Mouse (Mus musculus) gastrocnemius, postnatal 25 days (tissue): ENCODE results near the gene Tor4a. TPM values are rescaled to one million over a fixed set of nuclear protein-coding genes. Genes with fewer than 3 reads are reported as not detected.

Experiments
- DNase-seq: peaks from one replicate; pipeline ENCODE4 v3.0.0; 2022
- long read RNA-seq, 2 experiments: library from polyadenylated mRNA; stranded (forward); transcript quantifications; one replicate each; pipeline ENCODE4 v2.0.0; 2021
- total RNA-seq, 2 experiments: library from RNA; stranded (reverse); gene quantifications; 1 replicate in 1 of 2; 2 replicates in 1 of 2; pipeline ENCODE4 v1.2.3; 2021

The Tor4a gene
- total RNA-seq: 1 to 10 TPM; 1.1 to 1.3 TPM
- long read RNA-seq, experiment 1: 0 reads
- long read RNA-seq, experiment 2: 0 reads

GRCm38 (mm10) chr2:25196172-25196954 lies at the start of gene Tor4a:
Gene Tor4a (minus strand): TSS chr2:25196886.
- peak; percentile 78 for DNase-seq

- DNase-seq: no peak
Observed at GRCm38 (mm10) chr2:25244144-25244543, 47.5 kb upstream of the Tor4a start.

- no peak for DNase-seq
Observed at GRCm38 (mm10) chr2:25243342-25243741, 46.7 kb upstream of the Tor4a start.

- no peak for DNase-seq
Observed at GRCm38 (mm10) chr2:25242101-25242506, 45.4 kb upstream of the Tor4a start, which contains the start of the genes Rnf208 and Cysrt1. Gene Rnf208 (plus strand): TSS chr2:25242255. Gene Cysrt1 (minus strand): TSS chr2:25242452.

GRCm38 (mm10) chr2:25241438-25241775 lies 44.7 kb upstream of the Tor4a start:
- no peak for DNase-seq

GRCm38 (mm10) chr2:25240723-25241437 lies 44.2 kb upstream of the Tor4a start:
- peak; percentile 66 for DNase-seq

- no peak for DNase-seq
Observed at GRCm38 (mm10) chr2:25240310-25240709, 43.6 kb upstream of the Tor4a start.

GRCm38 (mm10) chr2:25239766-25240165 lies 43.1 kb upstream of the Tor4a start:
- no peak for DNase-seq

GRCm38 (mm10) chr2:25238106-25238505 lies 41.4 kb upstream of the Tor4a start:
- DNase-seq: no peak

- DNase-seq: no peak
Observed at GRCm38 (mm10) chr2:25237522-25237921, 40.8 kb upstream of the Tor4a start.

GRCm38 (mm10) chr2:25236614-25237013 lies 39.9 kb upstream of the Tor4a start, which contains the start of gene Rnf224:
Gene Rnf224 (minus strand): TSS chr2:25236787.
- DNase-seq: no peak

GRCm38 (mm10) chr2:25234551-25235220 lies 38.0 kb upstream of the Tor4a start:
- no peak for DNase-seq

GRCm38 (mm10) chr2:25234050-25234449 lies 37.4 kb upstream of the Tor4a start, which contains the start of gene Slc34a3:
Gene Slc34a3 (minus strand): TSS chr2:25234364.
- no peak for DNase-seq

GRCm38 (mm10) chr2:25233421-25233820 lies 36.7 kb upstream of the Tor4a start:
- no peak for DNase-seq

- DNase-seq: no peak
Observed at GRCm38 (mm10) chr2:25231038-25231437, 34.4 kb upstream of the Tor4a start.

- no peak for DNase-seq
Observed at GRCm38 (mm10) chr2:25230581-25230980, 33.9 kb upstream of the Tor4a start.

GRCm38 (mm10) chr2:25229582-25229981 lies 32.9 kb upstream of the Tor4a start:
- DNase-seq: no peak

GRCm38 (mm10) chr2:25228995-25229530 lies 32.4 kb upstream of the Tor4a start:
- DNase-seq: no peak

- DNase-seq: peak; percentile 87
Observed at GRCm38 (mm10) chr2:25228431-25228889, 31.8 kb upstream of the Tor4a start.

- no peak for DNase-seq
Observed at GRCm38 (mm10) chr2:25227406-25227805, 30.7 kb upstream of the Tor4a start.

GRCm38 (mm10) chr2:25226864-25227263 lies 30.2 kb upstream of the Tor4a start:
- peak; percentile 71 for DNase-seq

GRCm38 (mm10) chr2:25225811-25226379 lies 29.2 kb upstream of the Tor4a start:
- DNase-seq: no peak
